Mouse (Mus musculus) intestine, postnatal 0 days (tissue): ENCODE results near the gene Hoxc11. TPM values are rescaled to one million over a fixed set of nuclear protein-coding genes. Genes with fewer than 3 reads are reported as not detected.

Experiments
- ATAC-seq: fragments of 200-750 bp; cut with Nextera tagmentation; 2 replicates; pipeline ENCODE4 v1.8.0; 2017; ENCODE audit warnings: mild to moderate bottlenecking, moderate TSS enrichment, moderate library complexity
- H3K27ac ChIP-seq: fragments of 300-500 bp; sonication (generic); 2 replicates; pipeline ENCODE4 v1.5.1; 2014; ENCODE audit warnings: mild to moderate bottlenecking, low read depth, low read length, moderate library complexity
- H3K27me3 ChIP-seq: fragments of 300-500 bp; sonication (generic); replicated peaks from 2 replicates; pipeline ENCODE4 v1.6.1; 2014; ENCODE audit warnings: low read length, mixed read lengths; ENCODE audit not compliant: control insufficient read depth, insufficient read depth
- H3K36me3 ChIP-seq: fragments of 300-500 bp; sonication (generic); 2 replicates; pipeline ENCODE4 v1.6.1; 2014; ENCODE audit warnings: mild to moderate bottlenecking, moderate library complexity; ENCODE audit not compliant: control insufficient read depth, insufficient read depth
- H3K4me1 ChIP-seq: fragments of 300-500 bp; sonication (generic); replicated peaks from 2 replicates; pipeline ENCODE4 v1.6.1; 2014; ENCODE audit warnings: antibody characterized with exemption, low read length, mixed read lengths; ENCODE audit not compliant: control insufficient read depth, insufficient read depth
- H3K4me2 ChIP-seq: fragments of 300-500 bp; sonication (generic); replicated peaks from 2 replicates; pipeline ENCODE4 v1.6.1; 2014; ENCODE audit warnings: low read depth, mild to moderate bottlenecking, moderate library complexity
- H3K4me3 ChIP-seq: fragments of 300-500 bp; sonication (generic); 2 replicates; pipeline ENCODE4 v1.5.1; 2014; ENCODE audit warnings: low read depth, low read length
- H3K9ac ChIP-seq: fragments of 300-500 bp; sonication (generic); 2 replicates; pipeline ENCODE4 v1.6.1; 2014; ENCODE audit warnings: mild to moderate bottlenecking, low read depth, low read length
- H3K9me3 ChIP-seq: fragments of 300-500 bp; sonication (generic); 2 replicates; pipeline ENCODE4 v1.6.1; 2016; ENCODE audit warnings: mixed run types; ENCODE audit not compliant: control insufficient read depth
- CTCF ChIP-seq: sonication (generic); IDR thresholded peaks from 2 replicates; pipeline ENCODE4 v1.5.1; 2016; ENCODE audit warnings: low read depth, mild to moderate bottlenecking, control low read depth, antibody characterized with exemption, moderate library complexity
- WGBS: fragments of 180-500 bp; shearing (Covaris S2); extraction: QIAGEN DNeasy Blood & Tissue Kit; methylation state at CpG from one replicate; pipeline ENCODE4 v1.1.7; 2014; 5-methylcytosine and 5-hydroxymethylcytosine counted together
- microRNA-seq: library from miRNA; unstranded; fragments of <30 nt; microRNA quantifications from one replicate; pipeline ENCODE4, GENCODE M21; 2016
- polyA plus RNA-seq: library from polyadenylated mRNA; unstranded; fragments of >200 nt; fragmentation: Nextera tagmentation; extraction: Ambion mirVana; gene quantifications from 2 replicates; pipeline ENCODE4 v1.2.1, GENCODE M21; 2015

The Hoxc11 gene
- polyA plus RNA-seq, 1 experiment from 2014 or later: not detected

DNA sequence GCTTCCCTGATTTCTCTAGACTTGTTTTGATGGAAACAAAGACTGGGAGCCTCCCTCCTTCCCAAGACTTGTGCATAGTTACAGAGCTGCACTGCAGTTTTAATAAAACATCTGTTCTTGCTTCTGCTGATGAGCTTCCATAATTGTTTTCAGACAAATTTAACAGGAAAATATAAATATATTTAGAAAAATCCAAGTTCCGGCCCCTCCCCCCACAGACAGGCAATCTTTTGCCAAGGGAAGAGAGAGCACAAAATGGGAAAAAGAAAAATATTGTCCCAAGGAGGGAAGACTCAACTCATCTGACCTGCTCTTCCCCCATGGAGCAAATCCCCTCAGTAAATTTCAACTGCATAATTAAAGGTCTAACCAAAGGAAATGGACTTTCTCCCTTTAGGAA is 52.1 kb downstream of the Hoxc11 start:
- Histone ChIP-seq H3K4me3 (no peak overlapping the region), H3K27ac (no peak overlapping the region), H3K36me3 (no peaks in the 10 kb centered on the region), H3K27me3 (peaks cover 99% of the 10 kb centered on the region), H3K4me1 (0 out of 2 replicates have a peak, but pooled peaks cover 2% of the 10 kb centered on the region), H3K9me3 (no peaks in the 10 kb centered on the region), H3K4me2 (peak overlapping the region; percentile 44), H3K9ac (no peak overlapping the region)
- no peak for TF ChIP-seq CTCF
- 28% methylated on average over 1 of the region's 1 CpGs for WGBS
- no peak for ATAC-seq

Small RNAs within 50 kb of the gene (microRNA-seq; reads per million reads assigned to microRNA genes)
- gene Mir196a-2: 9.5 reads per million, percentile 20 among the genes with 10 or more reads in this experiment

Other genes starting within 250 kb of the Hoxc11 start
- gene Calcoco1, start 232.2 kb upstream of the Hoxc11 start, polyA plus RNA-seq: 14.2 and 14.4 TPM in 2 replicates
- not detected in 2 replicates for gene Hoxc13, start 33.3 kb upstream of the Hoxc11 start, polyA plus RNA-seq
- gene Hoxc12, start 17.7 kb upstream of the Hoxc11 start, polyA plus RNA-seq: not detected in 2 replicates
- 0.25 TPM in 1 of 2 replicates, not detected in the other for gene Hoxc10, start 12.4 kb downstream of the Hoxc11 start, polyA plus RNA-seq
- gene Hoxc5, start 13.0 kb downstream of the Hoxc11 start, polyA plus RNA-seq: 3.4 and 3.9 TPM in 2 replicates
- gene Hoxc9, start 22.0 kb downstream of the Hoxc11 start, polyA plus RNA-seq: 0.43 and 0.58 TPM in 2 replicates
- 3.5 and 4.6 TPM in 2 replicates for gene Hoxc8, start 36.2 kb downstream of the Hoxc11 start, polyA plus RNA-seq
- 3.0 and 3.5 TPM in 2 replicates for gene Hoxc6, start 43.8 kb downstream of the Hoxc11 start, polyA plus RNA-seq
- gene Hoxc4, start 64.5 kb downstream of the Hoxc11 start, polyA plus RNA-seq: 4.8 and 5.2 TPM in 2 replicates
- gene Smug1, start 212.7 kb downstream of the Hoxc11 start, polyA plus RNA-seq: 8.6 and 9.2 TPM in 2 replicates